Mouse (Mus musculus): ENCODE data around the gene Reln.

GRCm38 (mm10) chr5:22196476-22196875 is 148.0 kb downstream of the Reln start:
- no peak for TF ChIP-seq POLR2A (IDR thresholded peaks at IDR 0.05; ENCODE audit: extremely low read depth, insufficient read depth, low read length)
- TF ChIP-seq CTCF (IDR thresholded peaks at IDR 0.05; ENCODE audit: extremely low read depth, insufficient read depth, low read length) = no peak
